Mouse (Mus musculus) lung, embryonic 15.5 days (tissue): ENCODE data around the gene Csmd2. TPM values are rescaled to one million over a fixed set of nuclear protein-coding genes. Genes with fewer than 3 reads are reported as not detected.

Source experiments
- ATAC-seq: fragments of 200-750 bp; cut with Nextera tagmentation; 2 replicates; pipeline ENCODE4 v1.8.0; 2017; ENCODE audit warnings: moderate number of reproducible peaks, borderline replicate concordance; ENCODE audit not compliant: low FRiP score, low TSS enrichment; ENCODE audit errors: extremely low read depth
- H3K27ac ChIP-seq: fragments of 300-500 bp; sonication (generic); 2 replicates; pipeline ENCODE4 v1.5.1; 2015; ENCODE audit warnings: moderate library complexity, mild to moderate bottlenecking, inconsistent platforms
- H3K27me3 ChIP-seq: fragments of 300-500 bp; sonication (generic); 2 replicates; pipeline ENCODE4 v1.6.1; 2015; ENCODE audit warnings: inconsistent platforms
- H3K36me3 ChIP-seq: fragments of 300-500 bp; sonication (generic); 2 replicates; pipeline ENCODE4 v1.6.1; 2015; ENCODE audit warnings: inconsistent platforms
- H3K4me1 ChIP-seq: fragments of 300-500 bp; sonication (generic); 2 replicates; pipeline ENCODE4 v1.6.1; 2015; ENCODE audit warnings: inconsistent platforms
- H3K4me2 ChIP-seq: fragments of 300-500 bp; sonication (generic); 2 replicates; pipeline ENCODE4 v1.6.1; 2015; ENCODE audit warnings: inconsistent platforms, mild to moderate bottlenecking, moderate library complexity
- H3K4me3 ChIP-seq: fragments of 300-500 bp; sonication (generic); 2 replicates; pipeline ENCODE4 v1.5.1; 2015; ENCODE audit warnings: mild to moderate bottlenecking, inconsistent platforms
- H3K9ac ChIP-seq: fragments of 300-500 bp; sonication (generic); 2 replicates; pipeline ENCODE4 v1.6.1; 2015; ENCODE audit warnings: inconsistent platforms
- H3K9me3 ChIP-seq: fragments of 300-500 bp; sonication (generic); 2 replicates; pipeline ENCODE4 v1.6.1; 2016; ENCODE audit warnings: inconsistent platforms
- WGBS: fragments of 180-500 bp; shearing (Covaris S2); methylation state at CpG from one replicate; pipeline ENCODE4 v1.1.7; 2015; 5-methylcytosine and 5-hydroxymethylcytosine counted together
- polyA plus RNA-seq: library from polyadenylated mRNA; unstranded; fragments of >200 nt; fragmentation: Nextera tagmentation; extraction: Ambion mirVana; gene quantifications from 2 replicates; pipeline ENCODE4 v1.2.1, GENCODE M21; 2015

Csmd2 gene
- polyA plus RNA-seq, 1 experiment from 2014 or later: 0.21 TPM

DNA sequence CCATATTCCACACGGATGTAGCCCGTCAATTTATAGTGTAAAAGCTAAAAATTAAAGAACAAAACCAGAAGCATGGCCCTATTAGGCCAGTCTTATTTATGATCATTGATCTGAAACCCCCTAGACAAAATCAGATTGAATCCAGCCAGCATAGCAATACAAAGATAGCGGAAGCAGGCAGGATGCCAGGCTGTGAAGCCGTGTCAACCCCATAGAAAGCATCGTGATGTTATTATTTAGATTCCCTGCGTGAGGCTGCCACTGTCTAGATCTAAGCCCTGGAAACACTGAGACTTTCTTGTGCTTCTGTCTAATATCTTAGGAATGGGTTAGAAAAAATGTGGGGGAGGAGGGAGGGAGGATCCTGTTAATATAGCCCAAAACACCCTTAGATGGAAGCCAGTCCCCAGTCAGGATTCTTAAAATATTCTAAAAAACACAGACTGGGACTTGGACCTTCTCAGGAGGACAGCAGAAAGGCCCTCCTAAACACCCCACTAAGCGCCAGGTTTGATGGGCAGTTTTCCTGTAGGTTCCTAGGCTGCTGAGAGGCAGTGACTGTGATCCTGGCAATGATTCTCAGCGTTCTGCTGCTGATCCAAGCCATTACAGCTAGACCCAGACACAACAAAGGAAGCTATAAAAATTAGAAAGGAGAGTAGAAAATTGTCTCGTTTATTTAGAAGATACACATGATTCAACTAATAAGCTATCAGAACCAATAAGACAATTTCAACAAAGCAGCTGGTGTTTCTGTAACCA is 419.6 kb downstream of the Csmd2 start:
- Histone ChIP-seq H3K9ac (no peak overlapping the region), H3K36me3 (no peaks in the 10 kb centered on the region), H3K4me3 (no peak overlapping the region), H3K27me3 (no peaks in the 10 kb centered on the region), H3K4me1 (no peaks in the 10 kb centered on the region), H3K9me3 (no peaks in the 10 kb centered on the region), H3K27ac (no peak overlapping the region), H3K4me2 (no peak overlapping the region)
- 66% methylated on average over 9 of the region's 9 CpGs for WGBS
- no peak for ATAC-seq

DNA sequence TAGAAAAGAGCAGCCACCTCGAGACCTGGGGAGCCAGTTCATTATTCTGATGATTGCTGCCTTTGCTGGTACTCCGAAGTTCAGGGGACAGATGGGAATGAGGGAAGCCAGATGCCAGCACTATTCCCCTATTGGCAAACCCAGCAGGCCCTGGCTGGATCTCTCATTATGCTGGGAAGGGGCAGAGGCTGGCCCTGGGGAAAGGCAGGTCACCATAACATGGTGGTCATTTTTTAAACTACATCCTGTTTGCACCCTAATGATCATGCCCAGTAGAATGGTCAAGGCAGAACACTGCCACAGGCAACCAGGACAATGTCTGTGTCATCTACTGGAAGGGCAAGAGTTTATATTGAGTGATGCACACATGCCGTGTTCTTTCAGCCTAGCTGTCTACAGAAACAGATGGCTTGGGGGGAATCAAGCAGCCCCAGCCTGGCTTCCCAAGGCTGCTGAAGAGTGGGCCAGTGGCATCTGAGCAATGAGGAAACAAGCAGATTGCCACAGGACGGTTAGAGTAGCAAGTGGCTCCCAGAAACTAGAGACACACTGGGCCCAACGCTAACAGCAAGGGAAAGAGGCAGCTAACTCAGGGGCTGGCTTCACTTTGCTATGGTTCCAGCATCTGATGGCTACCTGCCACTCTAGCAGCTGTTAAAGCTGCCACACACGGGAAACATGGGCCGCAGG is 424.4 kb downstream of the Csmd2 start:
- H3K9ac ChIP-seq: no peak overlapping the region
- H3K36me3 ChIP-seq: no peaks in the 10 kb centered on the region
- no peak for ATAC-seq
- no peaks in the 10 kb centered on the region for H3K27me3 ChIP-seq
- H3K27ac ChIP-seq: no peak overlapping the region
- no peak overlapping the region for H3K4me2 ChIP-seq
- WGBS: 72% methylated on average over 7 of the region's 7 CpGs
- H3K4me3 ChIP-seq: no peak overlapping the region
- H3K9me3 ChIP-seq: no peaks in the 10 kb centered on the region
- no peaks in the 10 kb centered on the region for H3K4me1 ChIP-seq

GRCm38 (mm10) chr4:128414741-128415140 is 427.1 kb downstream of the Csmd2 start:
- H3K36me3 ChIP-seq: no peaks in the 10 kb centered on the region
- ATAC-seq: no peak

DNA sequence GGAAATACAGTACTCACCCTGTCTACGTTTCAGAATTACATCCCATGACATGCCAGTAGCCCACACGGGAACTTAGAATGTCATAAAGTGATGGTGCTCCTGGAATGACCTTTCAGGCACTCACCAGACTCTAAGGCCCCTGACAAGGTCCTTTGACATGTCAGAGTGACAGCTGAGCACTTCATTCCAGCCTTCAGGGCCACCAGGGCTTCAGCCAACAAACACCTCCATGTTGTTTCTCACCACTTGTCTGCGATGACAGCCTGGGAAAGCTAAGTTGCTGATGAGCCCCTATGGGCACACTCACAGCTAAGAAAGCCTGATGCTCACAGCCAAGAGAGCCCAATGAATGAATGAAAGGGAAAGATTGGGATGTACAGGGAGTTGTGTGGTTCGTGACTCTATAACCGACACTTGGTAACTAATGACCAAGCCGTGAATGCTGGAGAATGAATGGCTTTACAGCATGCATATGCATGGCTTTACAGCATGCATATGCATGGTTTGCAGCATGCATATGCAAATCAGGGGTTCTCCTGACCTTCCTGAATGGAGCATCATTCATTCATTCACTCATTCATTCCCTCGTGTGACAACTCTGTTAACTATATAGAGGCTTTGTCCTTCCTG is 432.4 kb downstream of the Csmd2 start:
- no peak overlapping the region for H3K27ac ChIP-seq
- no peak overlapping the region for H3K4me2 ChIP-seq
- no peaks in the 10 kb centered on the region for H3K36me3 ChIP-seq
- H3K9me3 ChIP-seq: no peaks in the 10 kb centered on the region
- no peaks in the 10 kb centered on the region for H3K27me3 ChIP-seq
- no peak overlapping the region for H3K9ac ChIP-seq
- 76% methylated on average over 7 of the region's 7 CpGs for WGBS
- no peak overlapping the region for H3K4me3 ChIP-seq
- peaks cover 20% of the 10 kb centered on the region; the same call in 1 of the 2 replicates for H3K4me1 ChIP-seq
- no peak for ATAC-seq

More at GRCm38 (mm10) chr4:128414741-128415140, 427.1 kb downstream of the Csmd2 start:
- H3K9me3 ChIP-seq: no peaks in the 10 kb centered on the region
- no peak overlapping the region for H3K9ac ChIP-seq
- H3K27me3 ChIP-seq: no peaks in the 10 kb centered on the region
- H3K4me3 ChIP-seq: no peak overlapping the region
- H3K4me2 ChIP-seq: no peak overlapping the region
- H3K27ac ChIP-seq: no peak overlapping the region
- no peaks in the 10 kb centered on the region for H3K4me1 ChIP-seq
- 78% methylated on average over 2 of the region's 2 CpGs for WGBS

- ATAC-seq: peak; percentile 37; the same call in 1 of the 2 replicates
- H3K9ac ChIP-seq: no peak overlapping the region
- no peak overlapping the region; the same call in 1 of the 2 replicates for H3K4me2 ChIP-seq
- no peaks in the 10 kb centered on the region for H3K9me3 ChIP-seq
- peak overlapping the region; percentile 70 for H3K27ac ChIP-seq
- H3K4me3 ChIP-seq: no peak overlapping the region
- 55% methylated on average over 4 of the region's 4 CpGs for WGBS
- H3K4me1 ChIP-seq: peaks cover 28% of the 10 kb centered on the region; the same call in 1 of the 2 replicates
- H3K36me3 ChIP-seq: no peaks in the 10 kb centered on the region
- H3K27me3 ChIP-seq: no peaks in the 10 kb centered on the region
Measured at GRCm38 (mm10) chr4:128422486-128422885, 434.8 kb downstream of the Csmd2 start.

DNA sequence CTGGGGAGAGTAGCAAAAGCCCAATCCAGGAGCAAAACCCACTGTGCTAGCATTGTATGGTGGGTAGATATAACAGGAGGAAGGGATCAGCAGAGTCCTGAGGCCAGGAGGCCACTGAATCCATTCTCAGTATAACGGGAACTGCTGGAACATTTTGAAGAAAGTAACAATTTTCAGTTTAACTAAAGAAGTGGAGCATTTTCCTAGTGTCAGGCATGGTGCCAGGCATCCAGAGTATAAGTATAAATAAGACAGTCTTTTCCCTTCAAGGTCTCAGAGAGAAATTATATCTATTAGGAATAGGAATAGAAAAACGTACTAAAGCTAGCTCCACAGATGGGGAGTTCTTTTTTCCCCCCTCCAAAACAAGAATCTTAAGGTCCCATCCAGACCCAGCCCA is 437.7 kb downstream of the Csmd2 start:
- no peak for ATAC-seq
- no peak overlapping the region for H3K4me2 ChIP-seq
- WGBS: 43% methylated on average over 2 of the region's 2 CpGs
- no peak overlapping the region for H3K9ac ChIP-seq
- H3K27me3 ChIP-seq: no peaks in the 10 kb centered on the region
- H3K36me3 ChIP-seq: no peaks in the 10 kb centered on the region
- H3K4me3 ChIP-seq: no peak overlapping the region
- H3K4me1 ChIP-seq: peaks cover 46% of the 10 kb centered on the region
- H3K9me3 ChIP-seq: no peaks in the 10 kb centered on the region
- H3K27ac ChIP-seq: no peak overlapping the region

GRCm38 (mm10) chr4:128427261-128428030 is 439.8 kb downstream of the Csmd2 start:
- no peak overlapping the region for H3K4me2 ChIP-seq
- H3K4me3 ChIP-seq: no peak overlapping the region
- no peaks in the 10 kb centered on the region for H3K36me3 ChIP-seq
- H3K9ac ChIP-seq: no peak overlapping the region
- H3K27ac ChIP-seq: peak overlapping the region; percentile 90
- no peaks in the 10 kb centered on the region for H3K9me3 ChIP-seq
- 0 out of 2 replicates have a peak, but pooled peaks have one; percentile 51 for ATAC-seq
- H3K27me3 ChIP-seq: no peaks in the 10 kb centered on the region
- WGBS: 62% methylated on average over 14 of the region's 14 CpGs
- H3K4me1 ChIP-seq: peaks cover 34% of the 10 kb centered on the region

DNA sequence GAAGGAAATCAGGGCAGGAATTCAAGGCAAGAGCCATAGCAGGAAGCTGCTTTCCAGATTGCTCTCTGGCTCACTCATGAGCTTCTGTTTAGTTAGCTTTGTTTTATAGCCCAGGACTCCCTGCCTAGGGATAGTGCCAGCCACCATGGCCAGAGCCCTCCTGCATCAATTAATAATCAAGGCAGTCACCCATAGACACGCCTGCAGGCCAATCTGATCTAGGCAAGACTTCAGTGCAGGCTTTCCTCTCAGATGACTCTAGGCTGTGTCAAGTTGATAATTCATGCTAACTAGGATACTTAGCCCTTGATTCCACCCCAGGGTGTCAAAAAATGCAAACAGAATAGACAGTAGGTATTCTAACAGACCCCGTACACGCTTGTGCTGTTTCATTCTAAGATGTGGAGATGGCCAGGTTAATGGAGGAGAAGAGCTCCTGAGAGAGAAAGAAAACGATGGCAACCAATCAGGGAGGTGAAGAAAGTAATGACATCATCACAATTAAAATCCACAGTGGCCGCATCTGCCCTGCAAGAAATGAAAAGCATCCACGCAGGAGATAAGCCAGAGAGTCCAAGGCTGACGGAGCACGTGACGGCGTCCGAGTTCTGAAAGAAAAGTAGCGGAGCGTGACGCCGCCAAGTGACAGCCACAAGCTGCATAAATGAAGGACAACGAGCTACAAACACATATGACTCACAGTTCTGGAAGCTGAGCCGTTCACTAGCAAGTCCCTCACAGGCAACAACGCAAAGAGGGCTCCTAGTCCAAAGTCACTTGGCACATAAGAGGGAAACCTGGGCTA is 440.8 kb downstream of the Csmd2 start:
- Histone ChIP-seq H3K4me1 (peaks cover 34% of the 10 kb centered on the region), H3K27me3 (no peaks in the 10 kb centered on the region), H3K27ac (peak overlapping the region; percentile 90), H3K36me3 (no peaks in the 10 kb centered on the region), H3K4me3 (no peak overlapping the region), H3K9me3 (no peaks in the 10 kb centered on the region), H3K9ac (no peak overlapping the region), H3K4me2 (no peak overlapping the region)
- ATAC-seq: no peak
- 52% methylated on average over 18 of the region's 18 CpGs for WGBS

- no peak overlapping the region for H3K4me3 ChIP-seq
- no peak overlapping the region for H3K4me2 ChIP-seq
- H3K27me3 ChIP-seq: no peaks in the 10 kb centered on the region
- ATAC-seq: no peak
- H3K36me3 ChIP-seq: no peaks in the 10 kb centered on the region
- H3K27ac ChIP-seq: no peak overlapping the region
- peaks cover 31% of the 10 kb centered on the region for H3K4me1 ChIP-seq
- no peaks in the 10 kb centered on the region for H3K9me3 ChIP-seq
- 74% methylated on average over 8 of the region's 8 CpGs for WGBS
- H3K9ac ChIP-seq: no peak overlapping the region
Measured at GRCm38 (mm10) chr4:128429591-128429990, 441.9 kb downstream of the Csmd2 start.

GRCm38 (mm10) chr4:128440550-128440949 is 452.9 kb downstream of the Csmd2 start:
- Histone ChIP-seq H3K36me3 (no peaks in the 10 kb centered on the region), H3K4me1 (no peaks in the 10 kb centered on the region), H3K9ac (no peak overlapping the region), H3K27ac (no peak overlapping the region), H3K4me2 (no peak overlapping the region), H3K4me3 (no peak overlapping the region), H3K27me3 (no peaks in the 10 kb centered on the region), H3K9me3 (no peaks in the 10 kb centered on the region)
- WGBS: 83% methylated on average over 6 of the region's 6 CpGs
- no peak for ATAC-seq

DNA sequence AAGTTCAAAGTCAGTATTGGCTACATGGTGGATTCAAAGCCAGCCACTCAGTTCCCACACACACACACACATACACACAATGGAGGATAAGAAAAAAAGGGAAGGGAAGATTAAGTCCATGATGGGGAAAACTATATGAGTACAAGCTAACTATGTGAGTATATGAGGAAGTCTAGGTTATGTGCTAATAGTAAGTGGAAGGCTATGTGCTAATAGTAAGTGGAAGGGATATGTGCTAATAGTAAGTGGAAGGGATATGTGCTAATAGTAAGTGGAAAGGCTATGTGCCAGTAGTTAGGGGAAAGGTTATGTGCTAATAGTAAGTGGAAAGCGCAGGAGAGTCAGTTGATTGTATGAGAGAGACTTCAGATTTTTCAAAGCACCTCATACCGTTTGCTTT is 453.6 kb downstream of the Csmd2 start:
- 62% methylated on average over 2 of the region's 2 CpGs for WGBS

More for the DNA sequence above, 453.6 kb downstream of the Csmd2 start:
- H3K4me3 ChIP-seq: no peak overlapping the region
- ATAC-seq: no peak
- H3K4me2 ChIP-seq: no peak overlapping the region
- H3K36me3 ChIP-seq: no peaks in the 10 kb centered on the region
- H3K27me3 ChIP-seq: no peaks in the 10 kb centered on the region
- no peaks in the 10 kb centered on the region for H3K4me1 ChIP-seq
- H3K9me3 ChIP-seq: no peaks in the 10 kb centered on the region
- no peak overlapping the region for H3K27ac ChIP-seq
- H3K9ac ChIP-seq: no peak overlapping the region
